Mouse (Mus musculus) thymus, postnatal 25 days (tissue): ENCODE data around the gene Zfp580.

Source experiments
- DNase-seq: peaks from one replicate; pipeline ENCODE4 v3.0.0; 2022

Zfp580 gene

DNA sequence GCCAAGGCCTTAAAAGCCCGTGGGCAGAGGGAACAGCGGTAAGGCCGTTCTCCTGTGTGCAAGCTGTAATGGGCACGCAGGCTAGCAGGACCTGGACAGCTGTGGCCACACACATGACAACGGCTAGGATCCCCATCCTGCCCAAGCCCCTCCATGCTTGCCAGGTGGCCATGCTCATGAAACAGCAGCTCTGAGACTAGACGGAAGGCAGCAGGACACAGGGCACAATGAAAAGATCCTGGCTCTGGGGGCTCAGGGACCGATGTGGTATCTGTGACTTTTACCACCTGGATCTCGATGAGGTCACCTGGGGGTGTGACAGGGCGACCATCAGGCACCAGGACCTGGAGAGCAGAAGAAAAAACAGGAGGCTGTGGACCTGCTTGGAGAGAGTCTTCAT, 15.2 kb upstream of the Zfp580 start:
- no peak for DNase-seq

DNA sequence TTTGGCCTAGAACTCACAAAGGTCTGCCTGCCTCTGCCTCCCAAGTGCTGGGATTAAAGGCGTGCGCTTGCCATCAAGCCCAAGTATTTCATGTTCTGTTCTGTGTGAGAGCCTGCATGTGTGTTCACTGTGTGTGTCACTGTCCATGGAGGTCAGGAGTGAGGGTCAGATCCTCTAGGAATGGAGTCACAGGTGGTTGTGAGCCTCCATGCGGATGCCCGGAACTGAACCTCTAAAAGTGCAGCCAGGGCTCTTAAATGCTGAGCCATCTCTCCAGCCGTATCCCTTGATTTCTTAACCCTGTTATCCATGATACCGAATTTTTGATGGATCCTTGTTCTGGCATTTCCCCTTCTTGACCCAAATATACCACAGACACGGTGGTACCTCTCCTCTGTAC, 14.3 kb upstream of the Zfp580 start:
- DNase-seq, result no peak

DNA sequence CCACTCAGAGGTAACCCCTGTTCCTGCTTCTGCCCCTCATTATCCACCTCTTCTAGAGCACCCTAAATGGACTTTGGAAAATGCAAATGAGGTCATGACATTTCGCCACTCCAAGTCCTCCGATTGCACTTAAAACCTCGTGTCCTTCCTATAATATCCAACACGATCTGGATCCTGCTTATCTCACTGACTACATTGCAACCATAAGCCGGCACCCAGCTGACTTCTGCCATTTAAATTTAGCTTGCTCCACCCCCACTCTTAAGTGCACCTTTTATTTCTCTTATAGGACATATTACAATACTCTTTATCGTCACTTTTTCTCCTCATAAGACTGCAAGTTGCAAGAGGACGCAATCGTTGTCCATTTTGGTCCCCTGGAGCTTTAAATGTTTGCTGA, 13.9 kb upstream of the Zfp580 start:
- no peak for DNase-seq

DNA sequence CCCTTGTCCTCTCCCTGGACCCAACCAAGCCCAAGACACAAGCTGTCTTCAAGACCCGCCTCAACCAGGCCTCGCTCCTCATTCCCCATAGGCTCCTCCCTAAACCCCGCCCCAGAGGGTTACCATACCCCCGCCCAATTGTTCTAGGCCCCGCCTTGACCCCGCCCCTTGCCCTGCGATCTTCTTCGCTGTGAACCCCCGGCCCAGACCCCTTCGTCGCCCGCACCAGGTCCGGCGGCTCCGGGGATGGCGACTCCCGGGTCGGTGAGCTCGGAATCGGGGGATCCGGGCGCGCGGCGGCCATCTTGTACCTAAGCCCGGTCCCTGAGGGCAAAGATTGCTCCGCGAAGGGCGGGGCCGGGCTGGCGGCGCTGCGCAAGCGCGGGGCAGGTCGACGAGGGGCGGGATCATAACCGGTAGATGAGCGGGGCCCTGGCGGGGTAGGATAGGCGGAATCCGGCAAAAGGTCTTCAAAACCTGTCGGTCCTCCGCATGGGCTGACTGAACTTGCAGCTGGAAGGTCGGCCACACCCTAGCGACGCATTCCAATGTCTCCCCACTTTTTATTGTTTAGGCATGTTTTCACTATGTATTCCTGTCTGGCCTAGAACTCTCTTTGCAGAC, 13.1 kb upstream of the Zfp580 start, which contains the start of gene Zfp784:
Gene Zfp784, minus strand, starts transcription at position 338 of the 624 bp plus-strand sequence.
- peak; percentile 95 for DNase-seq

DNA sequence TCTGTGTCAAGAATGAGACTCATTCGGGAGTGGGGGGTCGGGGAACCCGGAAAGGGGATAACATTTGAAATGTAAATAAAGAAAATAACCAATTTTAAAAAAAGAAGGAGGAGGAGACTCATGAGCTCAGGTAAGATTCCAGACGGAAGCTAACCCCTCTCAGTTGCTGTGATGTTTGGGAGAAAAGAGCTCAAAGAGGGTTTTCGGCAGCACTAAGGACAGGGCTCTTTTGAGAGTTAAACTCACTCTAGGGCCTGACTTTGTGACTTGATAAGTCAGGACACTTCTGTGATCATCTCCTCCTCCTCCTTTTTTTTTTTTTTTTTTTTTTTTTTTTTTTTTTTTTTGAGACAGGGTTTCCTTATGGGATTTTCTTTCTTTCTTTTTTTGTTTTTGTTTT, 12.4 kb upstream of the Zfp580 start:
- no peak for DNase-seq

DNA sequence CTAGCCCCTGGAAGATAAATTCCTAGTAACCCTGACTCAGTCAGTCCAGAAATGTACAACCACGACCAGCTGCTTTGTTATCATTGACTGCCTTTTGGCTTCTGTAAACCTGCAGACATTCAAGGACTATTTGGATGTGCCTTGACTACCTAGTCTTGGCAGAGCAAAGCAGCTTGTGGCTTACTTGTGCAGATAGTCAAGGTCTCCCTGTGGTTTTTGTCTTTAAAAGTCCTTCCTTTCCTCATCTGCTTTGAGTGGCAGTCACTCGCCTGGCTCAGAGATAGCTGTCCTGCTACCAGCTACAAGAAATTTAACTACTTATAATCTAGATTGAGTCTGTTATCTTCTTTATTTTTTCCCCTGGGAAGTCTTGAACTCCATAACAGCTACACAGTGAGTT, 6.4 kb upstream of the Zfp580 start:
- no peak for DNase-seq

DNA sequence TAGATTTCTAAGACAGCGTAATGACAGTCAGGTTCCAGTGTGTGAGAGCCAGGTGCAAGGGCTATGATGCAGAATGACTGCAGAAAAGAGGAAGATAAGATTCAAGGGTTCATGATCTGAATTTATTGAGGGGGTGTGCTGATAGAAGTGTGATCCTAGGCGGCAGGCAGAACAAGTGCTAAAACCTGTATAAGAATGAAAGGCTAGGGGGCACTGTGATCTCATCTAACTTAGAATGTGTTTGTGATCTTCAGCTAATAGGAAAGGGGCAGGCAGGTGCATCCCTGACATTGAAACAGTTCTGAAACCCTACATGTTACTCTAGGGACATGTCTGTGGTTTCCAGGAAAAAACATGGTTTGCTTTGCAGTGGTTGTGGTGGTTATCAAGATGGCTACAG, 5.2 kb upstream of the Zfp580 start:
- DNase-seq, result no peak

GRCm38 (mm10) chr7:5047313-5047712, 4.0 kb upstream of the Zfp580 start:
- DNase-seq, result peak; percentile 40

- no peak for DNase-seq
Observed at GRCm38 (mm10) chr7:5052438-5052837, 1.1 kb downstream of the Zfp580 start.

DNA sequence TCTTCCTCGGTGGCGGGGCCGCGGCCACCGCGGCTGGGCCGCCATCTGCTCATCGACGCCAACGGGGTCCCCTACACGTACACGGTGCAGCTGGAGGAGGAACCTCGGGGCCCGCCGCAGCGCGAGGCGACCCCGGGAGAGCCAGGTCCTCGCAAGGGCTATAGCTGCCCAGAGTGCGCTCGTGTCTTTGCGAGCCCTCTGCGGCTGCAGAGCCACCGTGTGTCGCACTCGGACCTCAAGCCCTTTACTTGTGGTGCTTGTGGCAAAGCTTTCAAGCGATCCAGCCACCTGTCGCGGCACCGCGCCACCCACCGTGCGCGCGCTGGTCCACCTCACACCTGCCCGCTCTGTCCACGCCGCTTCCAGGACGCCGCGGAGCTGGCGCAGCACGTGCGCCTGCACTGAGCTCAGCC, 1.6 kb downstream of the Zfp580 start:
- DNase-seq, result no peak

DNA sequence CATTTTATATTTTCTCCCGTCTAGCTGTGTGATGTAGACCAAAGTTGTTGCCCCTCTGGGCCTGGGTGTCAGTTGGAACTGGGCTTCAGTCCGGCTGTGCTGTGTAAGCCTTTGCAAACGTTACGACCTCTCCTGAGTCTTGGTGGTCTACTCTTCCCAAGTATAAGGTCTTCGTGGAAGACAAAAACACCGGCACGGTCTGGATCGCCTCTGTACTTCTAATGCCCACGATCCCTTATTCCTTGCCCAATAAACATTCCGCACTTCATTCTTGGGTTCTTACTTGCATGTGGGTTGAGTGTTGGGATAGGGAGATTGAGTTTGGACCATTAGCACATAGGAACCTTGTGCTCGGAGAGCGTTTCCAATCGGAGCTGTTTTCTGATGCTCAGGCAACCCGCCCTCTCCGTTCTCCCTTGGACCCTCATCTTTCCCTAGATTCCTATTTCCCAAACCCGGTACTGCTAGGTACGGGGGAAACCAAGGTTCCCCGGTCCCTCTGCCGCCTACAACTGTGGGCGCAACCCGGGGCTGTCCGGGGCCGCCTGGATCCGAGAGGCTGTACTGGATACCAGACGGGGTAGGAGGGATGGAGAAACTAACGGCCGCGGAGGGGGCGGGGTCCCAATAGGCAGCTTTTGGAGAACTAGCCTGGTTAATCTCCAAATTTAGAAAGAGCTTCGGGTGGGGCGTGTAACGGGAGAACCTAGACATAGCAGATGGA, 2.3 kb downstream of the Zfp580 start:
- DNase-seq, result no peak

- DNase-seq, result peak; percentile 6
Observed at GRCm38 (mm10) chr7:5056651-5057263, 5.4 kb downstream of the Zfp580 start.

DNA sequence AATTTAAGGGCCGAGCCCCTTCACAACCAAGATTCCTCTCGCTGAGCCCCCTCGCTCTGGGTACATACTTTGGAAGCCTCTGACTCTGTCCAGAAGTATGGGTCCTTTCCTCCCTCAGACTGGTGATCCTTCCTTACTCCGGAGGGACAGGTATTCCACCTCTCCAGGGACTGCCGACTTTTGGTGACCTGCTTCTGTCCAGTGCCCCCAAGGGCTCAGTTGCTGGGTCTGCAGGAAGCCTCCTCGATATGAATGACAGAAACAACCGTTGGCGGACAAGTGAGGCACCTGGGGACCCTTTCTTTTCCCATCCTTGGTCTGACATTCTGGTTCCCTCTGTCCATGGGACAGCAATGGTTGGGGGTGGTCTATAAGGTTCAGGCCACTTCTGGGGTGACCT, 6.0 kb downstream of the Zfp580 start:
- no peak for DNase-seq

DNA sequence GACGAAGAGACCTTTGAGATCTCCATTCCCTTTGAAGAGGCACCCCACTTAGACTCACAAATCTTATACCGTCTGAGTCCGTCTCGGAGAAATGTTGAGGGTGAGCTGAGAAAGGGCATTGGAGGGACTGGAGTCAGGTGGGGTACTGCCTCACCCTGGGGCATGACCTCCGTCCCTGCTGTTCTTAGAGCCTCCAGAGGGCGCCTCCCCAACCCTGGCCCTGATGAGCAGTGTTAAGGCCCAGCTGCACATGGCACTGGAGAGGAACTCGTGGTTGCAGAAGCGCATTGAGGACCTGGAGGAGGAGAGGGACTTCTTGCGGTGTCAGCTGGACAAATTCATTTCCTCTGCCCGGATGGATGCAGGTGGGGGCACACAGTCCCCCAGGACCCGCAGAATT, 6.5 kb downstream of the Zfp580 start:
- peak; percentile 39 for DNase-seq

DNA sequence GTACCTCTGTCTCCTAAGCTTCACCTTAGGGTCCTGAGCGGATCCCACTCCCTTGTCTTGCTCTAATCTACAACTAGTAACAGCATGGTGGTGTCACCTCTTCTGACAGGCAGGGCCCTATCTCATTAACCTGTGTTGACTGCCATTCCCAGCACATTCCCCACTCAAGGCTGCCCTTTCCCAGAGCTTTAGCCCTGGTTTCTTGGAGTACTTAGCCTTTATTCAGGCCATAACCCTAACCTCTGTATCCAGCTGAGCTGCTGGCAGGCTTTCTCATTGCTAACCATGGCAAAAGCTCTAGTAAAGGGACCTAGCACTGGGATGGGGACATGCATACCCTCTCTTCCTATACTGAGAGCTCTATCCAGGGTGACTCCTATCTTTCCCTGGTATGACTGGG, 7.3 kb downstream of the Zfp580 start:
- DNase-seq, result no peak

DNA sequence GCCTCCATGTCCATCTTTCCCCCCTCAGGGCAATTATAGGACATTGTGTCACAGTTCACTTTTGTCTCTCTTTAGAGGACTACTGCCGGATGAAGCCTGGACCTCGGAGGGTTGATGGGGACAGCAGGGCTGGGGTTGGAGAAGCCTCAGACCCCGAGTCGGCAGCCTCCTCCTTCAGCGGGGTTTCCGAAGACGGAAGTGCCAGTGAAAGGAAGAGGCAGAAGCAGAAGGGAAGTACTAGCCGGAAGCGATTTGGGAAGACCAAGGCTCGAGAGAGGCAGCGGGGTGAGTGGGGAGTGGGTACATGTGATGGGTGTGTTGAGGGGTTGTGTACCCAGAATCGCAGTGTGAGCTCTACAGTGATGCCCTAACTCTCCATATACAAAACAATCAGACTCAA, 8.1 kb downstream of the Zfp580 start:
- DNase-seq, result no peak

DNA sequence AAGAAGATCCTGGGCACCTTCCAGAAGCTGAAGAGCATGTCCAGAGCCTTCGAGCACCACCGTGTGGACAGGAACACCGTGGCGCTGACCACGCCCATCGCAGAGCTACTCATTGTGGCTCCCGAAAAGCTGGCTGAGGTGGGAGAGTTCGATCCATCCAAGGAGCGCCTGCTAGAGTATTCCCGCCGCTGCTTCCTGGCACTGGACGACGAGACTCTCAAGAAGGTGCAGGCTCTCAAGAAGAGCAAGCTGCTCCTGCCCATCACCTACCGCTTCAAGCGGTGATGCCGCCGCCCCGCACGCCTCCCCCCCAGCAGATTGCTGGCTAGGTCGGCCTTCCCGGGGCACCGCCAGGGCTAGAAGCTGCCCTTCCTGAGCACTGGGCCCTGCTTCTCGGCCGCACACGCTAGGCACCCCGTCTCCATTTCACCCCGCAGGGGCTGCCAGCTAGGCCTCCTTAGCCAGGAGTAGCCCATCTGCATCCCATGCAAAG, 8.9 kb downstream of the Zfp580 start:
- peak; percentile 66 for DNase-seq

DNA sequence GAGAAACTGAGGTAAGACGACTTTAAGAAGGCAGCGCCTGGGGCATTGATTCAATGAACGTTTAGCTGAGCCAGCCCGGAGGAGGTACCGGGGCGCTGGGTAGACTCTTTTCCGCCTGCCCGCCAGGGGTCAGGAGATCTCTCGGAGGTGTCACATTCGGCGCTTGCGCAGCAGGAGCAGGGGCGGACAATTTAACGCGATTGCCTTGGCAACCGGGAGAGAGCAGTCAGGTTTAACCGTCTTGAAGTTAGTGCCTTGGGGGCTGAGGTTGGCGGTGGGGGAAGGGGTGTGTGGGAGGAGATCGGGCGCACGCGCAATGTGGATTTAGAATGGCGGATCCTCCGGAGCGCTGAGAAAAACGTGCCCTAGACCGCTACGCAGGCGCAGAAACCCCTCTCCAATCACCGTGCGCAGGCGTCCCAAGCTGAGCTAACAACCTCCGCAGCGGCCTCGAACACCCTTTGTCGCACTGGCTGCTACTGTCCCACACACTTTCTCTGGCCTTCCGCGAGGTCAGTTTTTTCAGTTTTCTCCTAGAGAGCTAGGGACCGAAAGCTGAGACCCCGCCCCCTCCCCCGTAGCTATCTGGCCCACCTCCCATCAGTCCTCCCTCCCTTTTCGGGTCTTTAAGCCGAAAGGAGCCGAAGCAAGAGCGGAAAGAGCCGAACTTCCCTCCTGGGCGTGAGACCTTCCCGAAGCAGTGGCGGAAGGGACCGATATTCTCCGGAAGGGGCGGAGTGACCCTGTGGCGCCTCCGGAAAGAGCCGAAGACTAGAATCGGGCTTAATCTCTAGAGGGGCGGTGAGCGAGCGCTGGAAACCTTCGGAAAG, 9.8 kb downstream of the Zfp580 start:
- DNase-seq, result peak; percentile 99

DNA sequence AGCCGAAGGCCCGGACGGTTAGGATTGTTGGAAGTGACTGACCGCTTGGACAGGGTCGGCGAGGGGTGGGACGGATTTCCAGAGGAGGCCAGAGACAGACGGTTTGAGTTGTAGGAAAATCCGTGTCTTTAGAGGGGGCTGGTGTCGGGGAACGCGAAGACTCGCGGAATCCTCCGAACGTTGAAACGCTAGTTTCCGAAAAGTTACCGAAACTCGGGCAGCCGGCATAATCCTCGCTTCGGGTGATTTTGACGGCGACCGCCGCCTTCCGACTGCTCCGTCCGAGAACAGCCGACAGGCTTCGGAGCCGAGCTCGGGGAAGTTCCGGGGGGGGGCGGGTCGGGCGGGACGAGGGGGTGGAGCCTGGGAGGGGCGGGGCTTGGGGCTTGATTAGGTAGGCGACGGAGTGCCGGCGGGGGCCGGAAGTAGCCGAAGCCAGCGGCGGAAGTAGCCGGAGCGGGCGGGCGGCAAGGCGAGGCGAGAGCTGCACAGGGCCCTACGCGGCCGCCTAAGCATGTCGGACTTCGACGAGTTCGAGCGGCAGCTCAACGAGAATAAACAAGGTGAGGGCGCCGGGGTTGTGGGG, 10.5 kb downstream of the Zfp580 start, which contains the start of gene U2af2:
Gene U2af2, plus strand, starts transcription at position 370 of the 586 bp plus-strand sequence.
- DNase-seq, result peak; percentile 94

DNA sequence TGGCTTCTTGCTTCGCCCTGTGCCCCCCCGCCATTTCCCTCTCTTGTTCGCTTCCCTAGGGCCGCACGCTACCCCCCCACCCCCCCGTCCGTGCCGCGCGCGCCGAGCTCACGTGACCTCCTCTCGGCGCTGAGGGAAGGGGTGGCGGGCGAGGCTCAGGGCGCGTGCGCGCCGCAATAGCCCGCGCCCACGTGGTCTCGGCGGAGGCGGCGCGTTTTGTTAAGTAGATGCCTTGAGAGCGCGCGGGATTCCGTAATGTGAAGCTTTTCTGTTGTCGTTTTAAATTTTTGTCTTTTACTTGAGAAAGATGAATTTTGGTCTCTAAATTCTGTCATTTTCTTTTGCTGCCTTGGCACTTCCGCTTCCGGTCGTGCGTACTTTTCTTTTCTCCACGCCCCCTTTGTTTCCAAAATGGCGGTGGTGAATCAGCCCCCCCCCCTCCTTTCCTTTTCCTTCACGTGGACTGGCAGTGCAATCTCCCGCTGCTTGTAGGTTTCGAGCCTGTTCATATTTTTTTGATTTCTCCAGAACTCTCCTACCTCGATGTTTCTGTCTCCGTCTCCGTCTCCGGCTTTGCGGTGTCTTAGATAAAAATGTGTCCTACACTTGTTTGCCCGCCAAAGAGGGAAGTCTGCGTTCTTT, 11.1 kb downstream of the Zfp580 start:
- DNase-seq, result no peak

DNA sequence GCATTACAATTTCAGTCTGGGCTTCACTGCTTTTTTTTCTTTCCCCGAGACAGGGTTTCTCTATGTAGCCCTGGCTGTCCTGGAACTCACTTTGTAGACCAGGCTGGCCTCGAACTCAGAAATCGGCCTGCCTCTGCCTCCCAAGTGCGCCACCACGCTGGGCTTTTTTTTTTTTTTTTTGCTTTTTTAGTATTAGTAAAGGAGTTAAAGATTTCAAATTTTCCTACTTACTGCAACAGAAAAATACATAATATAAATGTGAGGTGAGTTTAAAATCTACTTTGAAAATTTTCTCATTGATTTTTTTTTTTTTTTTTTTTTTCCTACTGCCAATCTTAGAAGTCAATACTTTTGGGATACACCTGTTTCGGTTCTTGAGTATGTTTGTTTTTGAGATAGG, 13.5 kb downstream of the Zfp580 start:
- DNase-seq, result no peak

DNA sequence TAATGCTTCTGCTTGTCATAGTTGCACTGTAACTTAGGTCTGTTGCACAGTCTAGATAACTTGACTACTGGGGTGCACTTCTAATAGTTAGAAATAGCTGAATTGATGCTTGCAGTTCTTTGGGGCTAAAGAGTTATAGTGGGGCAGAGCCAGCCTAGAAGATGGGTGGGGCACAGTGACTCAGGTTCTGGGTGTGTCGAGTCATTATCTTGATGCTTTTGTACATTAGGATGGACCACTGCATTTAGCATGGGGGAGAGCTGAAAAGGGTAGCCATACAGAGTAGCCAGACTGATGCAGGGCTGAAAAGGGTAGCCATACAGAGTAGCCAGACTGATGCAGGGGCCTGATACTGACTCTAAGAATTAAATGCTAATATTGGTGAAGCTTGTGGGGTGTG, 22.2 kb downstream of the Zfp580 start:
- no peak for DNase-seq
